ENCODE assay signal across 11 mouse cellular contexts in the genomic region with DNA sequence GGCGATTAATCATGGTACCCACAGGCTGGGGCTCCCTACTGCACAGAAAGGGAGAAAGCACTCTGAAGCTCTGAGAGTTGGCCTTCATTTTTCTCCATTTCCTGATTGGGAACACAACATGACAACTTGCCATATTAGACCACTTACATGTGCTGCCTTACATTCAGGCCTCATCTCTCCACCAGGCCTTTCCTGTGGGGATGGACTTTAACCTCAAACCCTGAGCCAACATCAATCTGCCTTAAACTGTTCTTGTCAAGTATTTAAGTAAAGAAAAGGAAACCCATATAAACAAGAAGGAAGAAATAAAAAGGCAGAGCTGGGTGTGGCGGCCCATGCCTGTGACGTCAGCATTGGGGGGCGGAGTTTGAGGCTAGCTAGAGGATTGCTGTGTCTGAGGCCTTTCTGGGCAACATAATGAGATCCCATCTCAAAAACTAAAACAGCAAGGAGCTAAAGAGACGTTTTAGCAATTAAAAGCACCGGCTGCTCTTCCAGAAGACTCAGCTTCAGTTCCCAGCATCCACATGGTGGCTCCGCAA. TPM values are rescaled to one million over a fixed set of nuclear protein-coding genes. Genes with fewer than 3 reads are reported as not detected.
DNase-seq lines count a peak whose midpoint lies in the region; ATAC-seq and TF ChIP-seq lines count a peak whose summit lies in the region.
"Had no signal": no experiment of that assay in that cellular context is flagged by ENCODE, and none has a peak within 500 bp of the region (broad histone marks: within the 10 kb centered on the region; RNA-seq: fewer than 3 reads in every experiment).

No protein-coding gene starts in this region.

- no peak for TF ChIP-seq CTCF in MEL (IDR thresholded peaks at IDR 0.05 in 2 of 3, conservative IDR thresholded peaks at IDR 0.05 in 1 of 3; ENCODE audit: control insufficient read depth in 1 of 3, insufficient read depth in 1 of 3, low read depth in 2 of 3, low read length in 3 of 3, poor library complexity in 1 of 3, severe bottlenecking in 1 of 3)
- TF ChIP-seq CTCF in liver, postnatal 0 days (IDR thresholded peaks at IDR 0.05; ENCODE audit: low read depth) = no peak

- intact Hi-C loops in gastrocnemius, postnatal 14 days (cut with DNase I; ENCODE audit: low total_unique reads) = no loop called here
- intact Hi-C loops in gastrocnemius, postnatal 36 days (cut with DNase I) = no loop called here

- no peaks in the 10 kb centered on the region for H3K27me3 ChIP-seq in MEL (ENCODE audit: control insufficient read depth in 1 of 2, insufficient read depth in 2 of 2, low read length in 2 of 2)
- no peaks in the 10 kb centered on the region for H3K27me3 ChIP-seq in liver, postnatal 0 days (ENCODE audit: insufficient read depth, low read length)
- H3K27me3 ChIP-seq: limb, embryonic 12.5 days had no signal

- ATAC-seq in liver, postnatal 0 days = no peak

- TF ChIP-seq EP300 in MEL (IDR thresholded peaks at IDR 0.05; ENCODE audit: low read depth in 1 of 2, low read length in 2 of 2) = no peak
- no peak for TF ChIP-seq EP300 in liver, postnatal 0 days (IDR thresholded peaks at IDR 0.05; ENCODE audit: low read depth)

- DNase-seq in gastrocnemius, postnatal 14 days = peak; percentile 23
- no peak for DNase-seq in gastrocnemius, postnatal 36 days
- DNase-seq in MEL (ENCODE audit: low read depth, low spot score) = peak; percentile 79
- peak; percentile 64 for DNase-seq in liver, postnatal 0 days
- DNase-seq in spleen, postnatal 36 days (ENCODE audit: low spot score in 2 of 2) = peak; percentile 51 to 52
- DNase-seq in ovary, postnatal 10 days (ENCODE audit: low spot score) = no peak
- no peak for DNase-seq in right cerebral cortex, postnatal 14 days
- DNase-seq in frontal cortex, postnatal 14 days (ENCODE audit: low spot score in 2 of 2) = no peak
- DNase-seq: cerebellum, adult 18-20 months had no signal

- no peak for TF ChIP-seq RAD21 in MEL (IDR thresholded peaks at IDR 0.05; ENCODE audit: low read depth, low read length)

- no peak overlapping the region for H3K4me3 ChIP-seq in MEL (ENCODE audit: control insufficient read depth in 1 of 2, insufficient read depth in 1 of 2, low read depth in 2 of 2, low read length in 2 of 2)
- no peak overlapping the region for H3K4me3 ChIP-seq in liver, postnatal 0 days (ENCODE audit: low read depth, low read length)
- H3K4me3 ChIP-seq: limb, embryonic 12.5 days; myocyte had no signal

- no peak overlapping the region for H3K27ac ChIP-seq in MEL (ENCODE audit: control insufficient read depth, low read depth, low read length)
- H3K27ac ChIP-seq in liver, postnatal 0 days (ENCODE audit: low read depth) = no peak overlapping the region
- H3K27ac ChIP-seq: limb, embryonic 12.5 days had no signal

- H3K9me3 ChIP-seq in MEL (replicated peaks; ENCODE audit: insufficient read depth, low read length) = no peaks in the 10 kb centered on the region
- no peaks in the 10 kb centered on the region for H3K9me3 ChIP-seq in liver, postnatal 0 days (ENCODE audit: low read length)
- H3K9me3 ChIP-seq: limb, embryonic 12.5 days had no signal

- H3K4me2 ChIP-seq in liver, postnatal 0 days (ENCODE audit: low read depth, low read length) = no peak overlapping the region
- H3K4me2 ChIP-seq: limb, embryonic 12.5 days had no signal

- peaks cover 3 to 12% of the 10 kb centered on the region in 2 experiments; a peak in 3 of 4 replicates for H3K4me1 ChIP-seq in MEL (ENCODE audit: control insufficient read depth in 1 of 2, insufficient read depth in 2 of 2, low read length in 2 of 2)
- peaks cover 4% of the 10 kb centered on the region; the same call in 1 of the 2 replicates for H3K4me1 ChIP-seq in liver, postnatal 0 days (ENCODE audit: insufficient read depth)

- H3K36me3 ChIP-seq in MEL (ENCODE audit: control insufficient read depth in 1 of 2, insufficient read depth in 2 of 2, low read length in 2 of 2) = peaks cover 0 to 6% of the 10 kb centered on the region in 2 experiments; a peak in 2 of 4 replicates
- no peaks in the 10 kb centered on the region for H3K36me3 ChIP-seq in liver, postnatal 0 days (replicated peaks; ENCODE audit: insufficient read depth, low read length)

- TF ChIP-seq POLR2A in MEL (IDR thresholded peaks at IDR 0.05; ENCODE audit: control insufficient read depth in 1 of 2, insufficient read depth in 1 of 2, low read depth in 1 of 2, low read length in 2 of 2, poor library complexity in 1 of 2) = no peak

- H3K9ac ChIP-seq in MEL (ENCODE audit: control insufficient read depth, low read depth, low read length, poor library complexity, severe bottlenecking) = no peak overlapping the region
- H3K9ac ChIP-seq in liver, postnatal 0 days (replicated peaks) = no peak overlapping the region
- H3K9ac ChIP-seq: limb, embryonic 12.5 days had no signal

- WGBS in liver, postnatal 0 days (ENCODE audit: insufficient replicate concordance) = 59% methylated on average over 7 of the region's 7 CpGs

- no peaks in the 10 kb centered on the region; the same call in 1 of the 2 replicates for H3K79me2 ChIP-seq in MEL (ENCODE audit: control insufficient read depth, insufficient read depth, low read length, poor library complexity)

TF ChIP-seq in MEL, 35 proteins besides CTCF, POLR2A, EP300 and RAD21:
- TF ChIP-seq BHLHE40 (IDR thresholded peaks at IDR 0.05; ENCODE audit: borderline replicate concordance, low read depth, low read length) = no peak
- TF ChIP-seq MYB (IDR thresholded peaks at IDR 0.05; ENCODE audit: low read depth, low read length) = no peak
- no peak for TF ChIP-seq TCF12 (IDR thresholded peaks at IDR 0.05; ENCODE audit: low read depth, low read length)
- TF ChIP-seq SMC3 (IDR thresholded peaks at IDR 0.05; ENCODE audit: low read depth, low read length) = no peak
- TF ChIP-seq TBP (IDR thresholded peaks at IDR 0.05; ENCODE audit: low read depth, low read length) = no peak
- no peak for TF ChIP-seq CHD1 (IDR thresholded peaks at IDR 0.05; ENCODE audit: low read depth, low read length)
- TF ChIP-seq E2F4 (IDR thresholded peaks at IDR 0.05; ENCODE audit: borderline replicate concordance, low read depth, low read length) = no peak
- TF ChIP-seq MEF2A (IDR thresholded peaks at IDR 0.05; ENCODE audit: extremely low read depth, insufficient replicate concordance, low read depth, low read length, poor library complexity, severe bottlenecking) = no peak
- no peak for TF ChIP-seq MAX (IDR thresholded peaks at IDR 0.05; ENCODE audit: low read length)
TF ChIP-seq in MEL: peak in this region for 0.

RNA-seq across cellular contexts. Expression of a gene that starts 5.3 kb away (rescaled TPM):
- total RNA-seq in gastrocnemius, postnatal 14 days (2021) = 1 to 10 TPM; 4.1 to 6.6 TPM
- total RNA-seq in gastrocnemius, postnatal 36 days (2021) = 1 to 10 TPM; 2.1 to 3.1 TPM
- total RNA-seq in MEL (2012; rRNA removed) = 2.8 and 3.3 TPM in 2 replicates
- 10 to 100 TPM in 1 of 2 experiments, not detected in 1; 13.1 TPM for polyA plus RNA-seq in MEL (2012; ENCODE audit: insufficient read depth in 1 of 2, insufficient read length in 2 of 2, low read depth in 1 of 2, low replicate concordance in 2 of 2, missing spikeins in 1 of 2)
- 4.2 and 4.4 TPM in 2 replicates for polyA plus RNA-seq in liver, postnatal 0 days (2015; fragmentation: Nextera tagmentation; extraction: Ambion mirVana)

RNA-seq across cellular contexts. Expression of a gene that starts 31.5 kb away (rescaled TPM):
- total RNA-seq in gastrocnemius, postnatal 14 days (2021) = 10 to 100 TPM; 17.4 to 21.2 TPM
- 10 to 100 TPM; 14.7 to 16.3 TPM for total RNA-seq in gastrocnemius, postnatal 36 days (2021)
- 0.08 TPM in 1 of 2 replicates, not detected in the other for total RNA-seq in MEL (2012; rRNA removed)
- under 1 TPM in 1 of 2 experiments, not detected in 1; 0.11 TPM for polyA plus RNA-seq in MEL (2012; ENCODE audit: insufficient read depth in 1 of 2, insufficient read length in 2 of 2, low read depth in 1 of 2, low replicate concordance in 2 of 2, missing spikeins in 1 of 2)
- polyA plus RNA-seq in liver, postnatal 0 days (2015; fragmentation: Nextera tagmentation; extraction: Ambion mirVana) = 0.14 TPM in 2 replicates

RNA-seq across cellular contexts. Expression of a gene that starts 33.2 kb away (rescaled TPM):
- 10 to 100 TPM; 26.9 to 35.5 TPM for total RNA-seq in gastrocnemius, postnatal 14 days (2021)
- total RNA-seq in gastrocnemius, postnatal 36 days (2021) = 10 to 100 TPM; 31.3 to 31.4 TPM
- 423 and 464 TPM in 2 replicates for total RNA-seq in MEL (2012; rRNA removed)
- 100 to 1,000 TPM; 486 to 633 TPM for polyA plus RNA-seq in MEL (2012; ENCODE audit: insufficient read depth in 1 of 2, insufficient read length in 2 of 2, low read depth in 1 of 2, low replicate concordance in 2 of 2, missing spikeins in 1 of 2)
- polyA plus RNA-seq in liver, postnatal 0 days (2015; fragmentation: Nextera tagmentation; extraction: Ambion mirVana) = 51.7 and 57.0 TPM in 2 replicates

RNA-seq across cellular contexts. Expression of a gene that starts 47.3 kb away (rescaled TPM):
- total RNA-seq in gastrocnemius, postnatal 14 days (2021) = 1 to 10 TPM; 2.2 to 2.6 TPM
- total RNA-seq in gastrocnemius, postnatal 36 days (2021) = 1 to 10 TPM; 3.3 to 3.9 TPM
- 27.9 and 28.7 TPM in 2 replicates for total RNA-seq in MEL (2012; rRNA removed)
- polyA plus RNA-seq in MEL (2012; ENCODE audit: insufficient read depth in 1 of 2, insufficient read length in 2 of 2, low read depth in 1 of 2, low replicate concordance in 2 of 2, missing spikeins in 1 of 2) = 10 to 100 TPM in 1 of 2 experiments, not detected in 1; 24.0 TPM
- 1.7 and 1.9 TPM in 2 replicates for polyA plus RNA-seq in liver, postnatal 0 days (2015; fragmentation: Nextera tagmentation; extraction: Ambion mirVana)

RNA-seq across cellular contexts. Expression of a gene that starts 57.2 kb away (rescaled TPM):
- 10 to 100 TPM; 56.4 to 59.0 TPM for total RNA-seq in gastrocnemius, postnatal 14 days (2021)
- total RNA-seq in gastrocnemius, postnatal 36 days (2021) = 10 to 100 TPM; 45.0 to 50.1 TPM
- 114 and 129 TPM in 2 replicates for total RNA-seq in MEL (2012; rRNA removed)
- 100 to 1,000 TPM in 1 of 2 experiments, not detected in 1; 102 TPM for polyA plus RNA-seq in MEL (2012; ENCODE audit: insufficient read depth in 1 of 2, insufficient read length in 2 of 2, low read depth in 1 of 2, low replicate concordance in 2 of 2, missing spikeins in 1 of 2)
- 73.2 and 81.4 TPM in 2 replicates for polyA plus RNA-seq in liver, postnatal 0 days (2015; fragmentation: Nextera tagmentation; extraction: Ambion mirVana)

Comparison
In these comparisons a context has a peak if more than half of its experiments do, and no peak if none do; other contexts are left out.
1. DNase-seq: peak in gastrocnemius, postnatal 14 days (single experiment), MEL (single experiment), liver, postnatal 0 days (single experiment) and spleen, postnatal 36 days (2 of 2); none in gastrocnemius, postnatal 36 days (0 of 2), ovary, postnatal 10 days (single experiment), right cerebral cortex, postnatal 14 days (single experiment) and frontal cortex, postnatal 14 days (0 of 2).
2. RNA of a gene that starts 31.5 kb away (total RNA-seq): 17.4 to 21.2 TPM in gastrocnemius, postnatal 14 days and 14.7 to 16.3 TPM in gastrocnemius, postnatal 36 days; 0.08 TPM in MEL; every median in the first group is over 10 times any median in the second.
3. RNA of a gene that starts 33.2 kb away (total RNA-seq): 423 to 464 TPM in MEL; 26.9 to 35.5 TPM in gastrocnemius, postnatal 14 days and 31.3 to 31.4 TPM in gastrocnemius, postnatal 36 days; every median in the first group is over 10 times any median in the second.